Mouse (Mus musculus): ENCODE measurements around the gene Gimap8. TPM values are rescaled to one million over a fixed set of nuclear protein-coding genes. Genes with fewer than 3 reads are reported as not detected.

Gimap8 gene
- total and polyA plus RNA-seq, 3 experiments = 21.6 to 28.5 (median 27.5) TPM

- peaks cover 9% of the 10 kb centered on the region; the same call in 1 of the 2 replicates for H3K79me2 ChIP-seq (replicated peaks; ENCODE audit: control insufficient read depth, extremely low read depth, insufficient read depth, poor library complexity, severe bottlenecking)
- DNase-seq (ENCODE audit: extremely low read depth) = no peak
- H3K27ac ChIP-seq (ENCODE audit: insufficient read depth, low read depth) = no peak overlapping the region
- H3K9ac ChIP-seq (ENCODE audit: insufficient read depth, low read depth) = no peak overlapping the region
- H3K4me3 ChIP-seq (replicated peaks in 1 of 3; ENCODE audit: low read depth in 2 of 3, low read length in 2 of 3, poor library complexity in 1 of 3) = no peak overlapping the region
- H3K9me3 ChIP-seq (replicated peaks; ENCODE audit: low read length) = peaks cover 3% of the 10 kb centered on the region
- dilution Hi-C loops (cut with MboI; ENCODE audit: extremely low pct_ligation_motif_present, extremely low pct_unique_long_range_greater_than_20kb, low sequenced_read_pairs) (no loop called here), in situ Hi-C loops (cut with MboI; ENCODE audit: low pct_ligation_motif_present, low pct_unique_long_range_greater_than_20kb, low sequenced_read_pairs) (no loop called here)
- no peak for TF ChIP-seq RCOR1 (conservative IDR thresholded peaks at IDR 0.05; ENCODE audit: low read depth, low read length)
- H3K4me2 ChIP-seq (ENCODE audit: insufficient read depth, low read depth, poor library complexity, severe bottlenecking) = no peak overlapping the region
- peaks cover 27 to 50% of the 10 kb centered on the region in 2 experiments for H3K36me3 ChIP-seq (replicated peaks in 1 of 2; ENCODE audit: control insufficient read depth in 1 of 2, insufficient read depth in 1 of 2, low read length in 1 of 2)
- H3K27me3 ChIP-seq (replicated peaks) = no peaks in the 10 kb centered on the region
- H3K4me1 ChIP-seq (ENCODE audit: control insufficient read depth in 1 of 2, insufficient read depth in 2 of 2) = peaks cover 4 to 31% of the 10 kb centered on the region in 2 experiments; a peak in 3 of 4 replicates
Observed at GRCm38 (mm10) chr6:48600594-48600993, 46.4 kb upstream of the Gimap8 start.

- Histone ChIP-seq H3K9ac (ENCODE audit: insufficient read depth, low read depth) (peak within 1 kb of the TSS; percentile 39), H3K36me3 (replicated peaks in 1 of 2; ENCODE audit: control insufficient read depth in 1 of 2, insufficient read depth in 1 of 2, low read length in 1 of 2) (peaks cover 21 to 43% of the 10 kb centered on the region in 2 experiments), H3K4me2 (ENCODE audit: insufficient read depth, low read depth, poor library complexity, severe bottlenecking) (peak within 1 kb of the TSS; percentile 73), H3K27me3 (replicated peaks) (no peaks in the 10 kb centered on the region), H3K27ac (ENCODE audit: insufficient read depth, low read depth) (peak within 1 kb of the TSS; percentile 2; the same call in 1 of the 2 replicates), H3K4me1 (ENCODE audit: control insufficient read depth in 1 of 2, insufficient read depth in 2 of 2) (peaks cover 4 to 31% of the 10 kb centered on the region in 2 experiments; a peak in 3 of 4 replicates), H3K4me3 (replicated peaks in 1 of 3; ENCODE audit: low read depth in 2 of 3, low read length in 2 of 3, poor library complexity in 1 of 3) (peak within 1 kb of the TSS; percentile 74 to 86 (median 82)), H3K9me3 (replicated peaks; ENCODE audit: low read length) (peaks cover 3% of the 10 kb centered on the region), H3K79me2 (replicated peaks; ENCODE audit: control insufficient read depth, extremely low read depth, insufficient read depth, poor library complexity, severe bottlenecking) (peaks cover 3% of the 10 kb centered on the region; the same call in 1 of the 2 replicates)
- TF ChIP-seq MAX (IDR thresholded peaks at IDR 0.05; ENCODE audit: low read length) = 0 out of 2 replicates have a peak, but pooled peaks have one; percentile 33
- TF ChIP-seq CHD2 (IDR thresholded peaks at IDR 0.05; ENCODE audit: low read length) = peak; percentile 90
- TF ChIP-seq NELFE (IDR thresholded peaks at IDR 0.05; ENCODE audit: low read depth, low read length) = peak; percentile 78
- 0 out of 2 replicates have a peak, but pooled peaks have one; percentile 11 for TF ChIP-seq MXI1 (IDR thresholded peaks at IDR 0.05; ENCODE audit: low read depth, low read length)
- peak; percentile 84 for TF ChIP-seq TCF12 (IDR thresholded peaks at IDR 0.05; ENCODE audit: low read depth, low read length)
- peak; percentile 67; the same call in 1 of the 2 replicates for TF ChIP-seq TBP (conservative IDR thresholded peaks at IDR 0.05; ENCODE audit: low read depth, low read length)
- TF ChIP-seq SMC3 (IDR thresholded peaks at IDR 0.05; ENCODE audit: low read depth, low read length) = no peak
- no peak for TF ChIP-seq E2F4 (IDR thresholded peaks at IDR 0.05; ENCODE audit: insufficient replicate concordance, low read depth, low read length)
- TF ChIP-seq ZKSCAN1 (IDR thresholded peaks at IDR 0.05; ENCODE audit: borderline replicate concordance, low read depth, low read length) = no peak
- TF ChIP-seq USF2 (conservative IDR thresholded peaks at IDR 0.05; ENCODE audit: low read depth, low read length) = peak; percentile 26; the same call in 1 of the 2 replicates
- peak; percentile 43; the same call in 1 of the 2 replicates for TF ChIP-seq ELF1 (IDR thresholded peaks at IDR 0.05; ENCODE audit: low read depth, low read length)
- TF ChIP-seq USF1 (IDR thresholded peaks at IDR 0.05; ENCODE audit: low read depth, low read length) = peak; percentile 71
- TF ChIP-seq MAZ (IDR thresholded peaks at IDR 0.05; ENCODE audit: low read depth, low read length) = 0 out of 2 replicates have a peak, but pooled peaks have one; percentile 11
- peak; percentile 74 for TF ChIP-seq POLR2AphosphoS2 (IDR thresholded peaks at IDR 0.05; ENCODE audit: low read depth, low read length)
- no peak for TF ChIP-seq MAFK (IDR thresholded peaks at IDR 0.05; ENCODE audit: insufficient replicate concordance, low read length)
- no peak for TF ChIP-seq KAT2A (IDR thresholded peaks at IDR 0.05; ENCODE audit: insufficient replicate concordance, low read length)
- TF ChIP-seq NRF1 (IDR thresholded peaks at IDR 0.05; ENCODE audit: low read depth, low read length) = no peak
- peak; percentile 90 for TF ChIP-seq POLR2A (IDR thresholded peaks at IDR 0.05; ENCODE audit: low read depth, low read length)
- TF ChIP-seq ZNF384 (IDR thresholded peaks at IDR 0.05; ENCODE audit: low read depth, low read length) = no peak
- TF ChIP-seq HCFC1 (IDR thresholded peaks at IDR 0.05; ENCODE audit: low read depth, low read length) = peak; percentile 49; the same call in 1 of the 2 replicates
- peak; percentile 83; the same call in 1 of the 2 replicates for TF ChIP-seq ZMIZ1 (IDR thresholded peaks at IDR 0.05; ENCODE audit: low read depth, low read length)
- in situ Hi-C loops (cut with MboI; ENCODE audit: low pct_ligation_motif_present, low pct_unique_long_range_greater_than_20kb, low sequenced_read_pairs) (no loop called here), dilution Hi-C loops (cut with MboI; ENCODE audit: extremely low pct_ligation_motif_present, extremely low pct_unique_long_range_greater_than_20kb, low sequenced_read_pairs) (no loop called here)
- DNase-seq (ENCODE audit: extremely low read depth) = peak; percentile 91
Observed at GRCm38 (mm10) chr6:48601271-48602079, 45.6 kb upstream of the Gimap8 start, which contains the start of gene Zfp775. TSS of gene Zfp775 (plus strand) at chr6:48602063.
